Mouse (Mus musculus): ENCODE data around the gene Spo11.

The Spo11 gene

DNA sequence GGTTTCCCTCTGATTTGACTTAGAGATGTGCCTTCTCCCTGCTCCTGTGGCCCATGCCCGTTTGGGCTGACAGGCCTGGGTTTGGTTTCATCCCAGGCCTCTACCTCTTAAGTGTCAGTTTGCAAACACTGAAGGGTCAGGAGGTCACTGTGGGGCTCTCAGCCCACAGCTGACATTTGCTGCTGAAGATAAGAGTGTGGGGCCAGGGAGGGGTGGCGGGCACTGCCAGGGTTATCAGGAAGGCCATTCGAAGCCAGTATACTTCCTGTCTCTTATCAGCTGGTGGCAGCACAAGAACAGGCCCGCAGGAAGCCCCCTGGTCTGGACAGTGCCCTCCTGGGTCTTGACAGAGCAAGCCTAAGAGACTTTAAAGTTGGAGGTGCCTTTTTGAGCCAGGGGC is 57.5 kb downstream of the Spo11 start:
- no peak for DNase-seq (ENCODE audit: low spot score)

DNA sequence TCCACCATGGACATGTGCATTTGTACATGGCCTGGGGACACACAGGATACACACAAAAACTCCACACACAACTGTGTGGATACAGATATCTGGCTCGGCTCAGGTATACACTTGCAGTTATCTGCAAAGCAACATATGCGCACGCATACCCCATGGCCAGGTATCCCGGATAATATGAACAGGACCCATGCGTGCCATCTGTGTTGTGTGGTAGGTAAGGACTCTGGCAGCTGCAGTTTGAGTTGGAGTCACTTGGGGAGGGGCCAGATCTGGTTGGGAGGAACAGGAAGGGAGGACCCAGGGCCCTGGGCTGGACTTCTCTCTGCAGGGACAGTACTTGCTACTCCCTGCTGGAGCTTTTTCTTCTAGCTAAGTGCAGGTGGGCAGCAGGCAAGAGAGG is 58.2 kb downstream of the Spo11 start:
- no peak for DNase-seq (ENCODE audit: low spot score)

DNA sequence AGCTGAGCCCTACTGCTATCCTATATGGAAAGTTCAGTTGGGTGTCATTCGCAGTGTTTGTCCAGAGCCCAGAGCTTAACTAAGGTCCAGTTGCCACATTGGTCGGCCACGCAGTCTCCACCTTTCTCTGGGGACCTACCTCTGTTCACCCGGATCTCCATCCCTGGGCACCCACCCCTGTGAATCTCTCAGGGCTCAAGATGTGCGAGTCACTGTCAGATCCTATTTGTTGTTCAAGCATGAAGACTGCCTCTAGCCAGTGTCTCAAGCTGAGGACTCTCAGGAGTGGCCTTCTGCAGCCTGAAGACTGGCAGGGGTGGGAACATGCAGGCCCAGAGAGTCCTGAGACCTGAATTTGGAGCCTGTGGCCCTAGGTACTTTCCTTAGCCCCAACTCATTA is 58.6 kb downstream of the Spo11 start:
- DNase-seq (ENCODE audit: low spot score), result no peak

DNA sequence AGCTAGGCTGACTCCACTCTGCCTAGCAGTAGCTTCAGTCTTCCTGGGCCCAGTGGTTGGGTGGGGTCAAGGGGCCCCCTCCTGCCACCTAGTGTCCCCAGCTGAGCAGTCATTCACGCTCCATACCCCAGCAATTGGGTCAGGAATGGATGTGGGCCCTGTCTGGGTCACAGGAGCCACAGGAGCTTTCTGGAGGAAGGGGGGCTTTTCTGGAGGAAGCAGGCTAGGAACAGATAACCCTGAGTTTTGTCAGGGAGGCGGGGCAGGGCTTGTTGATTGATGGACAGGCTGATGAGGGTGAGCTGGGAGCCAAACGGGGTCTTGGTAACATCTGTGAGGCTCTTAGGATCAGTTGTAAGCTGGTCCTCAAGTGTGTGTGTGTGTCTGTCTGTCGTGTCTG is 59.1 kb downstream of the Spo11 start:
- no peak for DNase-seq (ENCODE audit: low spot score)

DNA sequence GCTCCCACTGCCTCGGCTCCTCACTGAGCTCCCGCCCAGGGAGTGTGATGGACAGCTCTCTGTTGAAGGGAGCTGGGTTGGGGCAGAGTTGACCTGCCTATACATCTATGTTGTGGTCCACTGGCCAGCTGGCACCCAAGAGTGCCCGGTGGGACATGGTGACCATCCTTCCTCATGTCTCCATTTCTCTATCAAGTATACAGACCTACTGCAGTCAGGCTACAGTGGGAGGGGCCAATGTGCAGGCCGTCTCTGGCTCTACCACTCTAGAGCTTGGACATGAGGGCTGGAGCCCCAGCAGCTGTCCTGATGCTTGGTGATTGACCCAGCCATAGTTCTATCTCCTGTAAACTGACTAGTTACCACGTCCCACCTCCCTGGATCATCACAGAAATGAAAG is 59.8 kb downstream of the Spo11 start:
- DNase-seq (ENCODE audit: low spot score), result no peak

DNA sequence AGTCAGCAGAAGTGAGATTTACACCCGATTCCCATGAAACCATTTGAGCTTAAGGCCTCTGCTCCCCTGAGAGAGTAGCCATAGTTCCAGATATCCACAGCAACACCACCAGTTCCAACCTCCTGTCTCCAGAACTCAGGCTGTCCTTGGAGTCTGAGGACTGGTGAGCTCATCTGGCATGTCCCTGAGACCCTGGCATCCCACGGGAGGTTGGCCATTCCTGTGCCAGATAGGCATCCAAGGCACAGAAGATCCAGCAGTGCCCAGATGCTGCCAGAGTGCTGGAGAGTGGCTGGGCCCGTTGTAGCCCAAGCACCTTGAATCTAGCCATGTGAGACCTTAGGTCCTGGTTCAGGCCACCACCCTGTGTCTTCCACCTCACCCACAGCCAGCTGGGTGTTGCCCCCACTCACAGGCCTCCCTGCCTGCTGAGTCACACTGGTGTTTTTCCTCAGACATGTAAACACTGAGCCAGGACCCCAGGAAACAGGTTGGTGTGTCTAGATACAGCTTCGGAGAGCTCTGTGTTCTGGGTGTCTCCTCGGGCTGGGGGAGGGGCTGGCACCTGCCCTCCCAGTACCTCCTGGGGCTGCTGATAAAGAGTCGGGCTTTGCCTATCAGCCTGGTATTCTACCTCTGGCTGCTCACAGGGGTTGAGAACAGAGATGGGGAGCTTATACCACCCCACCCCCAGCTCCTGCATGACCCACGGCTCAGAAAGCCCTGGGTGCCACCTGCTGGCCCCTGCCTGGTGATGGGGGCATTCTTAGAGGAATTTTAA is 60.5 kb downstream of the Spo11 start:
- DNase-seq (ENCODE audit: low spot score), result no peak

DNA sequence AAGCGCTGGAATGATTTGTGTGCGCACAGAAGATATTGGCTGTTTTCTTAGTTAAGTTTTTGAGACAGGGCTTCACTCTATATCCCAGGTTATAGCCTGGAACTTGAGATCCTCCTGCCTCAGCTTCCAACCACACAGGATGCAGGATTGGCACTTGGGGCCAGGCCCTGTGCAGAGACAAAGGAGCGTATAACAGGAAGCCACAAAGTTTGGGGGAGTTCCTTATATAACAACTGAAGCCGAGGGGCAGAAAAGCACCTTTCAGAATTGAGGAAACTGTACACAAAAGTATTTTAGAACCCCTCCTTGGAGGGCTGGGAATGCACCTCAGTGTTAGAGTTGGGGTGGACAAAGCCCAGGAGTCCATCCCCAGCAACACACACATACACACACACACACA is 61.5 kb downstream of the Spo11 start:
- DNase-seq (ENCODE audit: low spot score), result no peak

DNA sequence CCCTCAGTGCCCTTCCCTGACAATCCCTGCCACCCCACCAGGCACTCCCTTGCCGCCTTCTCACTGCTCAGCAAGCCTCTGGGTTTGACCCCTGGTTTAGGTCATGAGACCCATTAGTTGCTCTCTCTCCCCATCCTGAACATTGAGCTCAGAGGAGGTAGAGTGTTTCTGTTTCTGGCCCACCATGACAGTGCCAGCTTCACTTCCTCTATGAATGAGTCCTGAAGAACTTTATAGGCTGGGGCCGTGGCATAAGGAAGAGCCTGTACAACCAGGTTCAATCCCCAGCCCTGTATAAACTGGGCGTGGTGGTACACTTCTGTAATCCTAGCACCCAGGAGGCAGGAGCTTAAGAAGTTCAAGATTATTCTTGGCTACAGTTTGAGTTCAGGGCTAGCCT is 63.3 kb downstream of the Spo11 start:
- no peak for DNase-seq (ENCODE audit: low spot score)

DNA sequence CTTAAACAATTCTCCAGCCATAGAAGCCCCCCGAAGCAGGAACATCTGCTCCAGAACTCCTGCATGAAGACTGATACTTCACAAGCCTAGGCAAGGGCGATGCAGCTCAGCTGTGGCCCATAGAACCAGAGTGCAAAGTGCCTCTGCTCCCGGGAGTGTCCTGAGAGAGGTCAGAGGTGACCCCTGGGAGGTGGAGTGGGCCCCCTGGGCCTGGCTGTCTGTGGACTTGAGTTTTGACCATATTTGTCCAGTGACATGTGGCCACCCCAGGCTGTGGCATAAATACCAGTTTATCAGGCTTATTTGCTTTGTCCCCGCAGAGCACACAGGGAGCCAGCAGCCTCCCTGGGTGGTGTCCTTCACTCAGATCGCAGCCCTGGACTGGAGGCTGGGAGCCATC is 63.7 kb downstream of the Spo11 start:
- DNase-seq (ENCODE audit: low spot score), result no peak

DNA sequence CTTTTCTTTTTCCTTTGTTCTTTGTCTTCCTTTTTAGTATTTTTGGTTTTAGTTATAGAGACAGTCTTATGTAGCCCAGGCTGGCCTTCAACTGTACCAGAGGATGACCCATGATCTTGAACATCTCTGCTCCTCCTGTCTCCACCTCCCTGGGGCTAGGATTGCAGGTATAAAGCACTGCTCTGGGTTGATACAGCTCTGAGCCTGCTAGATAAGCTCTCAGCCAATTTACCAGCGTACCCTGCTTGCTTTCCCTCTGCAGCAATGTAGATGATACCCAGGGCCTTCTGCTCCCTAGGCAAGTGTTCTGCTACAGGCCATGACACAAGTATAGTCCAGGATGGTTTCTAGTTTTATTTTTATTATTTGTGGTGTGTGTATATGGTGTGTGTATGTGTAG is 64.4 kb downstream of the Spo11 start:
- no peak for DNase-seq (ENCODE audit: low spot score)

DNA sequence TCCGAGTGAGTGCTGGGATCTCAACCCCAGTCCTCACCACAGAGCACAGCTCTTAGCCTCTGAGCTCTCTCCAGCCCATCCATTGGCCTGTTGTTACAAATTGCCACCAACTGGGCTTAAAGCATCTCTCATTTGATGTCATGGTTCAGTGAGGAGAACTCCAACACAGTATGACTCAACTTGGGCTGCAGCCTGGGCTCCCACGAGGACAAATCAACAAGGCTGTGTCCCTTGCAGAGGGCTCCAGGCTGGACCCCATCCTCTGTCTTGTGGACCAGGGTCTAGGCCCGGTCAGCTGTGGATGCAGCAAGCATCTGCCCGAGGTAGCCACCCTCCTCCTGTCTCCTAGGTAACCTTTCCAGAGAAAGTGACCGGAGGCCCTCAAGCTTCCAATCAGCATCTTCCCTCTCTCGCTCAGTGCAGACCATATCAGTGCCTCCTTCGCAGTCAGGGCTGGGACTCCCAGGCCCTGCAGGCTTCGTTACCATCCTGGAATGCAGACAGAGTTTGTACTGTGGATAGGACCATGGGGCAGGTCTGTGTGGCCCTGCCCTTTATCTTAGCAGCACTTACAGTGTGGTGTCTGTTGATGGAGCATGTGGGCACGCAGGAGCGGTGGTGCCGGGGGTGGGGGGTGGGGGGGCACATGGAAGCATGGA is 65.1 kb downstream of the Spo11 start:
- DNase-seq (ENCODE audit: low spot score), result no peak

Measured in ovary, postnatal 10 days (tissue).